Mouse (Mus musculus) intestine, postnatal 0 days (tissue): ENCODE measurements around the gene Fam205c. TPM values are rescaled to one million over a fixed set of nuclear protein-coding genes. Genes with fewer than 3 reads are reported as not detected.
A peak's percentile ranks its signal among the peaks of the same experiment; 100 is the strongest.

ENCODE experiments used
- ATAC-seq: fragments of 200-750 bp; cut with Nextera tagmentation; 2 replicates; pipeline ENCODE4 v1.8.0; 2017; ENCODE audit warnings: mild to moderate bottlenecking, moderate TSS enrichment, moderate library complexity
- H3K27ac ChIP-seq: fragments of 300-500 bp; sonication (generic); 2 replicates; pipeline ENCODE4 v1.5.1; 2014; ENCODE audit warnings: mild to moderate bottlenecking, low read depth, low read length, moderate library complexity
- H3K27me3 ChIP-seq: fragments of 300-500 bp; sonication (generic); replicated peaks from 2 replicates; pipeline ENCODE4 v1.6.1; 2014; ENCODE audit warnings: low read length, mixed read lengths; ENCODE audit not compliant: control insufficient read depth, insufficient read depth
- H3K36me3 ChIP-seq: fragments of 300-500 bp; sonication (generic); 2 replicates; pipeline ENCODE4 v1.6.1; 2014; ENCODE audit warnings: mild to moderate bottlenecking, moderate library complexity; ENCODE audit not compliant: control insufficient read depth, insufficient read depth
- H3K4me1 ChIP-seq: fragments of 300-500 bp; sonication (generic); replicated peaks from 2 replicates; pipeline ENCODE4 v1.6.1; 2014; ENCODE audit warnings: antibody characterized with exemption, low read length, mixed read lengths; ENCODE audit not compliant: control insufficient read depth, insufficient read depth
- H3K4me2 ChIP-seq: fragments of 300-500 bp; sonication (generic); replicated peaks from 2 replicates; pipeline ENCODE4 v1.6.1; 2014; ENCODE audit warnings: low read depth, mild to moderate bottlenecking, moderate library complexity
- H3K4me3 ChIP-seq: fragments of 300-500 bp; sonication (generic); 2 replicates; pipeline ENCODE4 v1.5.1; 2014; ENCODE audit warnings: low read depth, low read length
- H3K9ac ChIP-seq: fragments of 300-500 bp; sonication (generic); 2 replicates; pipeline ENCODE4 v1.6.1; 2014; ENCODE audit warnings: mild to moderate bottlenecking, low read depth, low read length
- H3K9me3 ChIP-seq: fragments of 300-500 bp; sonication (generic); 2 replicates; pipeline ENCODE4 v1.6.1; 2016; ENCODE audit warnings: mixed run types; ENCODE audit not compliant: control insufficient read depth
- CTCF ChIP-seq: sonication (generic); IDR thresholded peaks from 2 replicates; pipeline ENCODE4 v1.5.1; 2016; ENCODE audit warnings: low read depth, mild to moderate bottlenecking, control low read depth, antibody characterized with exemption, moderate library complexity
- WGBS: fragments of 180-500 bp; shearing (Covaris S2); extraction: QIAGEN DNeasy Blood & Tissue Kit; methylation state at CpG from one replicate; pipeline ENCODE4 v1.1.7; 2014; 5-methylcytosine and 5-hydroxymethylcytosine counted together
- polyA plus RNA-seq: library from polyadenylated mRNA; unstranded; fragments of >200 nt; fragmentation: Nextera tagmentation; extraction: Ambion mirVana; gene quantifications from 2 replicates; pipeline ENCODE4 v1.2.1, GENCODE M21; 2015

Gene Fam205c
- polyA plus RNA-seq, 1 experiment from 2014 or later, result 0.16 TPM

- no peak for TF ChIP-seq CTCF
- no peak overlapping the region for H3K27ac ChIP-seq
- H3K4me3 ChIP-seq, result no peak overlapping the region
- no peak overlapping the region for H3K9ac ChIP-seq
- no peaks in the 10 kb centered on the region for H3K36me3 ChIP-seq
- 40% methylated on average over 1 of the region's 1 CpGs for WGBS
- no peaks in the 10 kb centered on the region for H3K9me3 ChIP-seq
- no peak for ATAC-seq
- H3K4me1 ChIP-seq, result no peaks in the 10 kb centered on the region
- H3K4me2 ChIP-seq, result no peak overlapping the region
- 0 out of 2 replicates have a peak, but pooled peaks cover 3% of the 10 kb centered on the region for H3K27me3 ChIP-seq
Measured at GRCm38 (mm10) chr4:42903942-42904341, 29.9 kb upstream of the Fam205c start.

GRCm38 (mm10) chr4:42902730-42903129, 28.7 kb upstream of the Fam205c start:
- Histone ChIP-seq H3K4me3 (no peak overlapping the region), H3K27ac (no peak overlapping the region), H3K4me1 (no peaks in the 10 kb centered on the region), H3K27me3 (0 out of 2 replicates have a peak, but pooled peaks cover 3% of the 10 kb centered on the region), H3K4me2 (no peak overlapping the region), H3K9me3 (no peaks in the 10 kb centered on the region), H3K9ac (no peak overlapping the region), H3K36me3 (no peaks in the 10 kb centered on the region)
- TF ChIP-seq CTCF, result no peak
- ATAC-seq, result no peak
- WGBS, result 84% methylated on average over 5 of the region's 5 CpGs

- Histone ChIP-seq H3K4me1 (no peaks in the 10 kb centered on the region), H3K4me2 (no peak overlapping the region), H3K27me3 (0 out of 2 replicates have a peak, but pooled peaks cover 3% of the 10 kb centered on the region), H3K36me3 (no peaks in the 10 kb centered on the region), H3K9me3 (no peaks in the 10 kb centered on the region), H3K9ac (no peak overlapping the region), H3K27ac (no peak overlapping the region), H3K4me3 (no peak overlapping the region)
- TF ChIP-seq CTCF, result peak; percentile 62
- WGBS, result 48% methylated on average over 9 of the region's 9 CpGs
- no peak for ATAC-seq
Measured at GRCm38 (mm10) chr4:42902174-42902573, 28.1 kb upstream of the Fam205c start.

GRCm38 (mm10) chr4:42900878-42901277, 26.8 kb upstream of the Fam205c start:
- Histone ChIP-seq H3K27me3 (0 out of 2 replicates have a peak, but pooled peaks cover 3% of the 10 kb centered on the region), H3K9me3 (no peaks in the 10 kb centered on the region), H3K36me3 (no peaks in the 10 kb centered on the region), H3K4me2 (no peak overlapping the region), H3K4me1 (no peaks in the 10 kb centered on the region), H3K27ac (no peak overlapping the region), H3K9ac (no peak overlapping the region), H3K4me3 (no peak overlapping the region)
- TF ChIP-seq CTCF, result no peak
- 70% methylated on average over 5 of the region's 5 CpGs for WGBS
- ATAC-seq, result no peak

GRCm38 (mm10) chr4:42898914-42899313, 24.9 kb upstream of the Fam205c start:
- Histone ChIP-seq H3K9ac (no peak overlapping the region), H3K27me3 (no peaks in the 10 kb centered on the region), H3K9me3 (no peaks in the 10 kb centered on the region), H3K36me3 (no peaks in the 10 kb centered on the region), H3K4me3 (no peak overlapping the region), H3K4me2 (no peak overlapping the region), H3K4me1 (no peaks in the 10 kb centered on the region), H3K27ac (no peak overlapping the region)
- no peak for TF ChIP-seq CTCF
- ATAC-seq, result no peak
- WGBS, result 36% methylated on average over 3 of the region's 3 CpGs

DNA sequence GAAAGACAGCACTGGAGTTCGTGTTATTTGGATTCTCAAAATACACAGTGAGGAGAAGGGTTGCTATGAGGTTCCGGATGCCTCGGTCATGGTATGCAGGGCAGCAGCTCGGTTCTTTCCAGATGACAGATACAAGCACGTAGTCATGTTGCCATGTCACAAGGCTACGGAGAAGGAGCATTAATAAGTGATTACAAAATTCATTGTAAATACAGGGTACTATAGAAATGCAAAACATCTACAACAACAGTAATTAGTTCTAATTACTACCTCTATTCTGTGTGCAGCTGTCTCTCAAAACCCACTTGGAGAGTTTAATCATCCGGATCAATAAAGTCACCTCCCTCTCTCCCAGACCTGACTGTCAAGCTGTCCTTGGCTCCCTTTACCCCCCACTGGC, 21.1 kb upstream of the Fam205c start:
- 73% methylated on average over 7 of the region's 7 CpGs for WGBS
- TF ChIP-seq CTCF, result no peak

DNA sequence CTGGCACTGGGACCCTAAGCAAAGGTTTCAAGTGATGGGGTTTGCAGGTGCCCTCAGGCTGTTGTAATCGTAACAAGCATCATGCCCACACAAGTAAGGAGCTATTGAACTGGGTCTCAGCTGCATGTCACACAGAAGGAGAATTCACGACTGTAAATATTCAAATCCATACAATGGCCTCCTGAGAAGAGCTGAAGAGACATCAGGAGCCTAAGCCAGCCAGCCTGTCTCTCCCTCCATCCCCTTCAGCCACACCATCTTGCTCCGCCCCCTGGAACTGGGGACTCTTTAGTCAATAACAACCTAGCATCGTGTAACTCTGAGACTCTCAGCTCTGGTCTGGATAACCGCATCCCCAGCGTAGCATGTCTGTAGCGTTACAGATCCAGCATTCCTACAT, 17.1 kb upstream of the Fam205c start:
- H3K36me3 ChIP-seq, result no peaks in the 10 kb centered on the region
- no peak overlapping the region for H3K9ac ChIP-seq
- no peaks in the 10 kb centered on the region for H3K9me3 ChIP-seq
- ATAC-seq, result no peak
- no peak overlapping the region for H3K4me2 ChIP-seq
- no peak for TF ChIP-seq CTCF
- H3K27me3 ChIP-seq, result no peaks in the 10 kb centered on the region
- H3K4me3 ChIP-seq, result no peak overlapping the region
- H3K4me1 ChIP-seq, result no peaks in the 10 kb centered on the region
- WGBS, result 66% methylated on average over 7 of the region's 7 CpGs
- no peak overlapping the region for H3K27ac ChIP-seq

More for the DNA sequence above, 21.1 kb upstream of the Fam205c start:
- H3K9me3 ChIP-seq, result no peaks in the 10 kb centered on the region
- ATAC-seq, result no peak
- H3K36me3 ChIP-seq, result no peaks in the 10 kb centered on the region
- no peak overlapping the region for H3K4me3 ChIP-seq
- H3K27me3 ChIP-seq, result no peaks in the 10 kb centered on the region
- no peak overlapping the region for H3K27ac ChIP-seq
- no peaks in the 10 kb centered on the region for H3K4me1 ChIP-seq
- H3K9ac ChIP-seq, result no peak overlapping the region
- no peak overlapping the region for H3K4me2 ChIP-seq
